Comparison of ENCODE assay signal across 8 mouse cellular contexts in genomic region chr4:68022891-68023303, GRCm38 (mm10).
DNase-seq lines count a peak whose midpoint lies in the region; ATAC-seq lines count a peak whose summit lies in the region.

No protein-coding gene starts in this region.

- DNase-seq in Muller cell, postnatal 12 days (ENCODE audit: inconsistent ontology term), result peak; percentile 71
- DNase-seq in adrenal gland, postnatal 36 days, result peak; percentile 0 to 1
- DNase-seq in forebrain, embryonic 10.5 days (ENCODE audit: extremely low spot score, low spot score), result peak; percentile 25
- peak; percentile 63 for DNase-seq in intestine, embryonic 14.5 days (ENCODE audit: low spot score)
- DNase-seq in left cerebral cortex, postnatal 14 days (ENCODE audit: low spot score in 2 of 2), result peak; percentile 69 to 77
- peak; percentile 60 for DNase-seq in neural tube, embryonic 11.5 days (ENCODE audit: low spot score)
- DNase-seq in spleen, postnatal 10 days (ENCODE audit: low spot score in 2 of 2), result no peak
- no peak for DNase-seq in ovary, postnatal 10 days (ENCODE audit: low spot score)

- no peaks in the 10 kb centered on the region for H3K9me3 ChIP-seq in forebrain, embryonic 10.5 days
- H3K9me3 ChIP-seq in intestine, embryonic 14.5 days (ENCODE audit: control insufficient read depth, low read length), result no peaks in the 10 kb centered on the region
- H3K9me3 ChIP-seq in neural tube, embryonic 11.5 days (ENCODE audit: control insufficient read depth, low read length), result no peaks in the 10 kb centered on the region

- H3K4me1 ChIP-seq in forebrain, embryonic 10.5 days, result 0 out of 2 replicates have a peak, but pooled peaks cover 3% of the 10 kb centered on the region
- H3K4me1 ChIP-seq in intestine, embryonic 14.5 days (replicated peaks; ENCODE audit: control insufficient read depth, insufficient read depth, low read length), result no peaks in the 10 kb centered on the region
- H3K4me1 ChIP-seq in neural tube, embryonic 11.5 days (ENCODE audit: control insufficient read depth, insufficient read depth, low read length), result no peaks in the 10 kb centered on the region

- no peak overlapping the region for H3K27ac ChIP-seq in forebrain, embryonic 10.5 days
- H3K27ac ChIP-seq in intestine, embryonic 14.5 days (ENCODE audit: low read depth), result no peak overlapping the region
- H3K27ac ChIP-seq in neural tube, embryonic 11.5 days (ENCODE audit: low read depth, low read length), result no peak overlapping the region

- intact Hi-C loops in left cerebral cortex, postnatal 14 days (cut with DNase I), result loop anchor here (2.0 kb wide), 1 partner anchor 928 kb away; no protein-coding TSS in a partner anchor

- WGBS in forebrain, embryonic 10.5 days, result 18% methylated on average over 2 of the region's 2 CpGs
- 13% methylated on average over 2 of the region's 2 CpGs for WGBS in intestine, embryonic 14.5 days
- WGBS in neural tube, embryonic 11.5 days, result 22% methylated on average over 2 of the region's 2 CpGs

- no peak overlapping the region for H3K9ac ChIP-seq in intestine, embryonic 14.5 days (ENCODE audit: low read length)
- no peak overlapping the region for H3K9ac ChIP-seq in neural tube, embryonic 11.5 days (ENCODE audit: low read length)

- no peaks in the 10 kb centered on the region for H3K27me3 ChIP-seq in forebrain, embryonic 10.5 days (ENCODE audit: poor library complexity, severe bottlenecking)
- no peaks in the 10 kb centered on the region for H3K27me3 ChIP-seq in intestine, embryonic 14.5 days (replicated peaks; ENCODE audit: control insufficient read depth, insufficient read depth, low read length)
- H3K27me3 ChIP-seq in neural tube, embryonic 11.5 days (ENCODE audit: control insufficient read depth, insufficient read depth, low read length), result no peaks in the 10 kb centered on the region

- H3K4me2 ChIP-seq in intestine, embryonic 14.5 days (ENCODE audit: low read length), result no peak overlapping the region
- H3K4me2 ChIP-seq in neural tube, embryonic 11.5 days (ENCODE audit: low read depth), result no peak overlapping the region

- no peak overlapping the region for H3K4me3 ChIP-seq in forebrain, embryonic 10.5 days
- no peak overlapping the region for H3K4me3 ChIP-seq in intestine, embryonic 14.5 days (ENCODE audit: low read depth, low read length)
- H3K4me3 ChIP-seq in neural tube, embryonic 11.5 days (ENCODE audit: low read depth, low read length), result no peak overlapping the region

- no peaks in the 10 kb centered on the region for H3K36me3 ChIP-seq in forebrain, embryonic 10.5 days (replicated peaks)
- no peaks in the 10 kb centered on the region for H3K36me3 ChIP-seq in intestine, embryonic 14.5 days (ENCODE audit: control insufficient read depth, insufficient read depth, low read length)
- no peaks in the 10 kb centered on the region for H3K36me3 ChIP-seq in neural tube, embryonic 11.5 days (ENCODE audit: control insufficient read depth, insufficient read depth, low read length)

- ATAC-seq in intestine, embryonic 14.5 days (replicated peaks; ENCODE audit: low FRiP score, low TSS enrichment, low read depth), result 0 out of 2 replicates have a peak, but pooled peaks have one; percentile 64
- peak; percentile 91 for ATAC-seq in neural tube, embryonic 11.5 days (ENCODE audit: insufficient read depth, low FRiP score, low TSS enrichment)

Comparison
In these comparisons a context has a peak if more than half of its experiments do, and no peak if none do; other contexts are left out.
1. DNase-seq: peak in Muller cell, postnatal 12 days (single experiment), adrenal gland, postnatal 36 days (2 of 2), forebrain, embryonic 10.5 days (single experiment), intestine, embryonic 14.5 days (single experiment), left cerebral cortex, postnatal 14 days (2 of 2) and neural tube, embryonic 11.5 days (single experiment); none in spleen, postnatal 10 days (0 of 2) and ovary, postnatal 10 days (single experiment).